Mouse (Mus musculus) E14TG2a.4 (cell line): ENCODE data around the gene Phldb1.

ENCODE experiments used
- CTCF ChIP-seq: conservative IDR thresholded peaks from 2 replicates; pipeline ENCODE4 v1.5.1; 2014; ENCODE audit warnings: low read length
- NANOG ChIP-seq: IDR thresholded peaks from 2 replicates; pipeline ENCODE4 v1.6.1; 2014; ENCODE audit warnings: borderline replicate concordance, low read length, mixed read lengths

DNA sequence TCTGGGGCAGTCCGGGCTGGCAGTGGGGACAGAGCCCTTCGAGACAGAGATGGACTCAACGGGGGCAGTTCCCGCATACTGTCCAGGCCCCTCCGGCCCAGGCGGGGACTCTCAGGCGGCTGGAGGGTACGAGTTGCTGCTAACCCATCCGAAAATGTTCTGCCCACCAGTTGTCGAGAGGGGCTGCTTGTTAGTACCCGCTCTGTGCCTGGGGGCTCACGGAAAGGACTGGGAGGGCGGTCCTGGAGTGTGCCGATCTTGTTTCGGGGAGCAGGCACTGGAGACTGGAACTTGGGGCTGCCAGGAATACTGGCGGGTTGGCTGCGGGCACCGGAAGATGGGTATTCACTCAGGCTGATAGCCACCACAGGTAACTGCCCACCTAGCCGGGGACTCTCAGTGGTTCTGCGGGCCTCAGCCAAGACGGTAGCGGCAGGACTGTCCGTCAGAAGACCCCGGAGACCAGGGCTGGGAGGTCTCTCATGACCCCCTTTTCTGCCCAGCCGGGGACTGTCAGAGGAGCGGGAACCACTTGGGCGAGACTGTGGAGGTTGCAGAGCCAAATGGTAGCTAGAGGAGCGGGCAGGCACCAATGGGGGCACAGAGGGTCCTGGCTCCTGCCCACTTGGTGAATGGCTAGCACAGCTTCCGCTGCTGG, 19.2 kb downstream of the Phldb1 start:
- no peak for TF ChIP-seq NANOG
- TF ChIP-seq CTCF = no peak
